Mouse (Mus musculus): ENCODE results near the gene Ubr1.

DNA sequence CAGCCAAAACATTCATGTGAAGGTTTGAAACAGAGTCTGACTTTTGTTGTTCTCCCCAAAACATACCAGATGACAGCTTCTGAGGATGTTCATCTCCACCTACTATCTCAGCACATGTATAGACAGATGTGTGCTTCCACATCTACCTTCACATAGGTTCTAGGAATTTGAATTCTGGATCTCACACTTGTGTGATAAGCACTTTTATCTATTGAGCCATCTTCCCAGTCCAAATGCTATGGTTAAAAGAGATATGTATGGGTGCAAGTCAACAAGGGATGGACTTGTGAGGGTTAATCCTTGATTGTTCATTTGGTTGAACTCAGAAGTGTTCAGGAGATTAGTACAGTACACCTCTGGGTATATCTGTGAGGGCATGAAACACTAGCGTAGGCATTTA, 125.2 kb downstream of the Ubr1 start:
- TF ChIP-seq POLR2A (IDR thresholded peaks at IDR 0.05; ENCODE audit: borderline replicate concordance, extremely low read depth, low read depth, low read length) (no peak), CTCF (IDR thresholded peaks at IDR 0.05; ENCODE audit: insufficient read depth, low read length) (no peak)
